Mouse (Mus musculus): ENCODE measurements around the gene Ttc12.

Gene Ttc12

DNA sequence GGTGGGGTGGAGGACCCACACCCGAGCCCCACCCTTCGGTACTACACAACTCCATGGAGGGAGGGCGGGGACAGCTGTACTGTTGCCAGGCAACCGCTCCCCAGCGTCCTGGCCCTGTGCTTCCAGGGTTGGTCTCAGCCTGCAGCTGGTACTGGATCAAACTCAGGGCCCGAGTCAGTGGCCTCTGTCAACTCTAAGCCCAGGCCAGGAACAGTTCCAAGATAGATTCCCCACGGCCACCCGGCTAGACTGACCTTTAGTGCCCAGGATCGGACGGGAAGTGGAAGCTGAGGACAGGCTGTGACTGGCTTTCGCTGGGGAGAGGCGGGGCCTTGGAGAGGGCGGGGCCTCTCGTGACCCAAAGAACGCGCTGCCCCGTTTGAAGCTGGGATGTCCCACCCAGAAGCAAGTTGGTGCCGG is at the start of gene Ttc12:
Gene Ttc12 (minus strand): TSS at position 334 of the 420 bp plus-strand sequence.
- DNase-seq (ENCODE audit: low read depth, low spot score) = peak; percentile 5
- Histone ChIP-seq H3K36me3 (ENCODE audit: control insufficient read depth, insufficient read depth, low read length, poor library complexity, severe bottlenecking) (no peaks in the 10 kb centered on the region), H3K27me3 (ENCODE audit: control insufficient read depth, insufficient read depth, low read length, poor library complexity, severe bottlenecking) (no peaks in the 10 kb centered on the region)

DNA sequence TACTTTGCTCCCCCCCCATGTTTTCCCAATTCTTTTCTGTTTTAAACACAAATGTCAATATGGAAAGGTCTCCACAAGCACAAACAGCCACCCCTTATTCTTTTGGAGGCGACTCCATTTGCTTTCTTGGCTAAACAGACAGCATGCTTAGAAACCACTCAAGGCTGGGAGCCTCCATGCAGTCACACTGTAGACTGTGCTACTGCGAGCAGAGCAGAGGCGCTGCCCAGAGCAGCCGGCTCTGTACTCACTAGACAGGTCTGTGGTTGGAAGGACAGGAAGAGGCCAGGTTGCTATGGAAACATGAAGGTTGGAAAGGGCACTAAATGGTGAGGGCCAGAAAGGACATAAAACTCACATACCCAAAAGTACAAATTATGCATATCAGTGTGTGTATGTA is 48.9 kb upstream of the Ttc12 start:
- DNase-seq (ENCODE audit: low read depth, low spot score) = no peak
- H3K27me3 ChIP-seq (ENCODE audit: control insufficient read depth, insufficient read depth, low read length, poor library complexity, severe bottlenecking) = no peaks in the 10 kb centered on the region

DNA sequence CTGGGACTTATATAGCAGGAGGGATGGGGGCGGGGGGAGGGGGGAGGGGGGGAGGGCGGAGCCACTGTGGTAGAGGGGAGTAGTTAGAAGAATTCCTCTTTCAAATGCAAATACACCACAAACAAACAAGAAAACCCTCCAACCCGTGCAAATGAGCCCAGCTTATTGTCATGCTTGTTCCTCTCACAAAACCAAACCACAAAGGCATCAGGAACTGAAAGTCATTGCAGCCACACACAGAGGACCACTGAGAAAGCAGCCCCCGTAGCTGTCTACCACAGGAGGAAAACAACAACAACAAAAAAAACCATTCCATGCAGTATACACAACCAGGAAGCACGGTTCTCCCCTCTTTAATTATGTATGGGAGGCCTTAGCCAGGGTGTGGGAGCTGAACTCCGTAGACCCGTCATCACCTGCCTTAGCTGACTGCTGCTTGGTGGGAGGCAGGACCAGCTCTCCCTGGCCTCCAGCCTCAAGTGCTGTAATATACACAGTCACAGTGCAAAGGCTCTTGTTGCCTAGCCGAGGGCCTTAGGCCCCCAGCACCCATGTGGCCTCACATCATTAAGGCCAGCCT is 48.0 kb upstream of the Ttc12 start:
- no peak for DNase-seq (ENCODE audit: low read depth, low spot score)
- Histone ChIP-seq H3K27me3 (ENCODE audit: control insufficient read depth, insufficient read depth, low read length, poor library complexity, severe bottlenecking) (no peaks in the 10 kb centered on the region), H3K36me3 (ENCODE audit: control insufficient read depth, insufficient read depth, low read length, poor library complexity, severe bottlenecking) (no peaks in the 10 kb centered on the region)

More for the DNA sequence above, 48.9 kb upstream of the Ttc12 start:
- no peaks in the 10 kb centered on the region for H3K36me3 ChIP-seq (ENCODE audit: control insufficient read depth, insufficient read depth, low read length, poor library complexity, severe bottlenecking)

DNA sequence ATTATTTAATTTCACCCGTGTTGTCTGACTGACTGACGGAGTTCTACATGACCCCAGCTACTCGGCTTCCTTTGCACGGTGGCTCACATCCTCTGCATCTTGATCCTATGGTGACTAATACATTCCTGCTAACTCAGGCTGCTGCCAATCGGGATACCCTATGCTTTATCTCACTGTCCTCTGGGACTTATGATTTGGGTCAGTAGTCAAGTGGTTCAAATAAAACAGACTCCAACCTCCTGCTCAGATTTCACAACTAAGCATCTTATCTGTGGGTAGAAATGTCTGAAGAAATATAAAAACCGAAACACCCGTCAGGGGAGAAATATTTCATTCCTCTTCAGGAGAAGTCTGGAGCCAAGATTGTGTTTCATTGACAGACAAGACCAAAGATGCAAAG is 47.4 kb upstream of the Ttc12 start:
- H3K27me3 ChIP-seq (ENCODE audit: control insufficient read depth, insufficient read depth, low read length, poor library complexity, severe bottlenecking) = no peaks in the 10 kb centered on the region
- no peaks in the 10 kb centered on the region for H3K36me3 ChIP-seq (ENCODE audit: control insufficient read depth, insufficient read depth, low read length, poor library complexity, severe bottlenecking)
- no peak for DNase-seq (ENCODE audit: low read depth, low spot score)

DNA sequence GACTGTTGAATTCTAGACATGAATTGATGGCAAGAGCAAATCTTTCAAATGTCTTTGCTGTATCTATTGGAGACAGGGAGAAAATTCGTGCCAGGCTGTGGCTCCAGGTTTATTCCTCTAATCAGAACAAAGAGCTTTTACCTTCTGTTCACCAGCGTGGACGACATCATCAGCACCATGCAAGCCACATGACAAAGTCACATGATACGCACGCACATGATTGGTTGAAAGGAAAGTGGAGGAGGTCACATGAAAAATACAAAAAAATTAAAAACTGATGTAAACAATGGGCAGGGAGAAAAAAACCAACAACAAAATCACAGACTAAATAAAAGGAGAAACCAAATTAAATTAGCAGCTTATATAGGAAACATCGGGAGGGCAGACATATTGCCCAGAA is 45.8 kb upstream of the Ttc12 start:
- no peaks in the 10 kb centered on the region for H3K27me3 ChIP-seq (ENCODE audit: control insufficient read depth, insufficient read depth, low read length, poor library complexity, severe bottlenecking)
- no peak for DNase-seq (ENCODE audit: low read depth, low spot score)
- no peaks in the 10 kb centered on the region for H3K36me3 ChIP-seq (ENCODE audit: control insufficient read depth, insufficient read depth, low read length, poor library complexity, severe bottlenecking)

DNA sequence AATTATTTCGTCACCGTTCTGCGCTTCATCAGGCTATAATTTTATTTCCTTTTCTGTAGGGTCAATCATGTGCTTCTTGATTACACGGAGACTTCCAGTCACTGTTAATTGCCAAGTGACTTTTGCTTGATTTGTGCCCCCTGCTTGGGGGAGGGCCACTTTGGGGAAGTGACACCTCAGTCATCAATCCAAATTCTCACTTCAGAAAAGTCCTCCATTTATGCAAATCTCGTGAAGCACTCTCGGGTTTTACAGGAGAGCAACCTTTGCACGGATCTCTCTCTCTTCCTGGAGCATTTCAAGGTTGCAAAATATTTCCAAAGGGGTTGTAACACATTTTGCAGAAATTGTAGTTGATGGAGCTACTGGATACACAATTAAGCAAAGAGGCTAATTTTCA is 45.2 kb upstream of the Ttc12 start:
- no peak for DNase-seq (ENCODE audit: low read depth, low spot score)

DNA sequence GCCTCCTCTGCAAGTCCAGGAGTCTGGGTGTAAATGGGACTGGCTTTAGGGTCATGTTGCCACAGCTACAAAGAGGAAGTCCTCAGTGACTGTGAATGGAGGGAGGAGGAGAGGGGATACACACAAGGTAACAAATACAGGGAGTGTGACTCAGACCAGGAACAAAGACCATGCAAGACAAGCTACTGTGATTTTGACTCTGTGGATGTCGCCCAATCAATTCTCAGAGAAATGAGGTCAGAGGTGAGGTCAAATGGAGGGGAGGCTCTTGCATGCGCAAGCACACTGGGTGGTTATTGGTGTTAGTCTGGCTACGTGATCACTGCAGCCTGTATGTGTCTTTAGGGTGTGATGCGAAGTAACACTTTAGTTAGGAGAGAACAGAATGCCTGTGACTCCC is 44.7 kb upstream of the Ttc12 start:
- no peak for DNase-seq (ENCODE audit: low read depth, low spot score)
- H3K36me3 ChIP-seq (ENCODE audit: control insufficient read depth, insufficient read depth, low read length, poor library complexity, severe bottlenecking) = no peaks in the 10 kb centered on the region
- H3K27me3 ChIP-seq (ENCODE audit: control insufficient read depth, insufficient read depth, low read length, poor library complexity, severe bottlenecking) = no peaks in the 10 kb centered on the region

More for the DNA sequence above, 45.2 kb upstream of the Ttc12 start:
- no peaks in the 10 kb centered on the region for H3K36me3 ChIP-seq (ENCODE audit: control insufficient read depth, insufficient read depth, low read length, poor library complexity, severe bottlenecking)
- H3K27me3 ChIP-seq (ENCODE audit: control insufficient read depth, insufficient read depth, low read length, poor library complexity, severe bottlenecking) = no peaks in the 10 kb centered on the region

DNA sequence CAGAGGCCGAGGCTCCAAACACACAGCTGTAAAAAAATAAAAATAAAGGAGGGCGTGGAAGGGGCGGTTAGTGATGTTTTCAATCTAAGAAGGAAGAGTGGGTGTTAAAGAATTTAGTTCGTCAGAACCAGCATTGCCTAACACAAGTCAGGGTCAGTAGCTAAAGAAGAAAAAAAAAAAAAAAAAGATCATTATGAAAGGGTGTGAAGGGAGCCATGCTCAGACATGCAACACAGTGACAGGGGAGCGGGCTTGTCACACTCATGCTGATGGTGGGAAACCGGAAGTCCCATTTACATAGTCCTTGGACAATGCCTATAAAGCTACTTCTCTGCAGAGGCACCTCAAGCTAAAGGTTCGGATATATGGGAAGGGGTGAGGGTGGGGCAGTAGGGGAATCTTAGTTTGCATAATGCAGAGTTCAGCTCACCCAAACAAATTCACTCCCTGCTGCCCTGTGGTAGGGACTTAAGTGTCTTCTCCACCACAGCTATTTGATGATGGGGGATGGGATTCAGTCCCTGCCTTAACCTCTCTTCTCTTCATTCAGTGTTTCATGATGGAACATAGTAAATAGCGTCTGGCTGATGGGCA is 43.4 kb upstream of the Ttc12 start:
- no peak for DNase-seq (ENCODE audit: low read depth, low spot score)
- no peaks in the 10 kb centered on the region for H3K36me3 ChIP-seq (ENCODE audit: control insufficient read depth, insufficient read depth, low read length, poor library complexity, severe bottlenecking)

DNA sequence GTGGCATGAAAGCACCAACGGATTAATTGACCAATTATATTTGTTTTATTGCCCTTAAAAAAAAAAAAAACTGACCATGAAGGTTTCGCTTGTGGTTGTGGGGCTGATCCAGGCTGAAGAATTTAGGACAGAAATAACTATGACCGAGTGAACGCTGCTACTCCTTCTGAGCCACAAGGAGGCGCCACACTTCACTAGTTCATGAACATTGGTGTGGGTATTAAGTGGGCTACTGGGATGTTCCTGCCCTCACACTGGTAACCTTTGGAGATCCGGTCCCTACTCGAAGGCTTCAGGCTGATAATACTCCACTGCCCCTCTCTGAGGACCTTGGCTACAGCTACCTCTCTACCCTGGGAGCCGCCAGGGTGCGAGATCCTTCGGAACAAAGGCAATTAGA is 42.9 kb upstream of the Ttc12 start:
- DNase-seq (ENCODE audit: low read depth, low spot score) = no peak
- Histone ChIP-seq H3K27me3 (ENCODE audit: control insufficient read depth, insufficient read depth, low read length, poor library complexity, severe bottlenecking) (no peaks in the 10 kb centered on the region), H3K36me3 (ENCODE audit: control insufficient read depth, insufficient read depth, low read length, poor library complexity, severe bottlenecking) (no peaks in the 10 kb centered on the region)

More for the DNA sequence above, 43.4 kb upstream of the Ttc12 start:
- no peaks in the 10 kb centered on the region for H3K27me3 ChIP-seq (ENCODE audit: control insufficient read depth, insufficient read depth, low read length, poor library complexity, severe bottlenecking)

DNA sequence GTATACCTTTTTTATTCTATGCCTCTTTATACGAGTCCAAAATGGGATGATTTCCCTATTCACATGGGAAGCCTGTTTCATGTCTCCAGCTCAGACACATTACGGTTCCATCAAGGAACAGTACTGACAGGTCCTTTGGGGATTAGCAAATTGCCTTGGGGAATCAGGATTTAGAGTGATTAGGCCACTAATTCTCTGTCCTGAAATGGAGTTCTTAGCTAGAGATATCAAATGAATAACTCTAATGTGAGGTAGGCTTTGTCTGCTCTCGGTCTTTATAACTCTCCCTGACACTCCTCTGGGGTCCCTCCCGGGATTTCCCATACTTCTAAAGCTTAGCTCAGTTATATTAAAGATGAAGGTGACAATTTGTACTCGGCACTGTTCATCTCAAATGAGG is 42.0 kb upstream of the Ttc12 start:
- H3K36me3 ChIP-seq (ENCODE audit: control insufficient read depth, insufficient read depth, low read length, poor library complexity, severe bottlenecking) = no peaks in the 10 kb centered on the region
- H3K27me3 ChIP-seq (ENCODE audit: control insufficient read depth, insufficient read depth, low read length, poor library complexity, severe bottlenecking) = no peaks in the 10 kb centered on the region
- no peak for DNase-seq (ENCODE audit: low read depth, low spot score)

DNA sequence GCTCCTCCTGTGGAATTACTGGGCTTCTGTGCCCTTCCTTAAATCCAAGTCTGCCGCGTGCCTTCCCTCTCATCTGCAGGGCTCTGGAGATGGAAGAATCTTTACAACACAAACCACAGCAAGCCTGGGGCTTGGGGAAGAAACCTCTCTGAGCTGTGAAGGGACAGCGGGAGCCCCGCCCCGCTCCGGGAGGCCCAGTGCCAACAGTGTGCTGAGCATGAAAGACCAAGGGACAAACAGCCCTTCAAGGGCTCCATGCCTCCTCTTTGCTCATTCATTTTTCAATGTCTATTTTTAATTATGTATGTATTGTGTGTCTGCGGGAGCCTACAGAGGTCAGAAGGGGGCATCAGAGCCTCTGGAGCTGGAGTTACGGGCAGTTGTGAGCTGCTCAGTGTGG is 41.3 kb upstream of the Ttc12 start:
- Histone ChIP-seq H3K27me3 (ENCODE audit: control insufficient read depth, insufficient read depth, low read length, poor library complexity, severe bottlenecking) (no peaks in the 10 kb centered on the region), H3K36me3 (ENCODE audit: control insufficient read depth, insufficient read depth, low read length, poor library complexity, severe bottlenecking) (no peaks in the 10 kb centered on the region)
- no peak for DNase-seq (ENCODE audit: low read depth, low spot score)

DNA sequence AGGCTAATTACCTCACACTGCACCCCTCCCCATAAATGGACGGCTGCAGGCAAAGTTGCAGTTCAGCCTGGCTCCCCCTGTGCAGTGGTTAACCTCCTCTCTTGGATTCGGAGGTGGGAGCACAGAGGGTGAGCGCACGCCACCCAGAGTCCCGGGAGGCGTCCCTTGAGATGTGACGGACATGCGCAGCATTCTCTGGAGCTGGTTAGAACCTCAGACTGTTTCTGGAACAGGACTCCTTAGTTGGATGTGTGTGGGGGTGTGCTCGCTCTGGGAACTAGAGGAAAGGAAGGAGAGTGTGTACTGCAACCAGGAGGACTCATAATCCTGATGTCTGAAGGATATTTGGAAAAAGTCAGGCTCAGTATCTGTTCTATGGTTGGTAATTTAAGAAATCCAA is 38.7 kb upstream of the Ttc12 start:
- DNase-seq (ENCODE audit: low read depth, low spot score) = no peak
- Histone ChIP-seq H3K27me3 (ENCODE audit: control insufficient read depth, insufficient read depth, low read length, poor library complexity, severe bottlenecking) (no peaks in the 10 kb centered on the region), H3K36me3 (ENCODE audit: control insufficient read depth, insufficient read depth, low read length, poor library complexity, severe bottlenecking) (no peaks in the 10 kb centered on the region)

DNA sequence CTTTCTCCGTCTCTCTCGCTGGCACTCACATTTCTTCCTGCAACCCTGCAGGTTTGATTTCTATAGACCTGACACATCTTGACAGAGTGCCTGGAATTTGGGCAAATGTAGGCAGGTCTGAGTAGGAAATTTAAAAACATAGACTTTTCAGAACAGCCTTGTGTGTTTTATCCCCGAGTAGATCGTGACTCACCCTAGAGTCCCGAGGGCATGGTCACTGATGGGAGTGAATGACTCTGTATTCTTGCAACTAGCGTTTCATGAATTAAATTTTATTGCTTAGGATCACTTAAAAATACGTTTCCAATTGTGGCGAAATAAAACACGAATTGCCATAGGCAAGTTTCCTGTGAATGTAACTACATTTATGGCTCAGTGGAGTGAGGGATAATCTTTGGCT is 37.9 kb upstream of the Ttc12 start:
- Histone ChIP-seq H3K27me3 (ENCODE audit: control insufficient read depth, insufficient read depth, low read length, poor library complexity, severe bottlenecking) (no peaks in the 10 kb centered on the region), H3K36me3 (ENCODE audit: control insufficient read depth, insufficient read depth, low read length, poor library complexity, severe bottlenecking) (no peaks in the 10 kb centered on the region)
- DNase-seq (ENCODE audit: low read depth, low spot score) = no peak

DNA sequence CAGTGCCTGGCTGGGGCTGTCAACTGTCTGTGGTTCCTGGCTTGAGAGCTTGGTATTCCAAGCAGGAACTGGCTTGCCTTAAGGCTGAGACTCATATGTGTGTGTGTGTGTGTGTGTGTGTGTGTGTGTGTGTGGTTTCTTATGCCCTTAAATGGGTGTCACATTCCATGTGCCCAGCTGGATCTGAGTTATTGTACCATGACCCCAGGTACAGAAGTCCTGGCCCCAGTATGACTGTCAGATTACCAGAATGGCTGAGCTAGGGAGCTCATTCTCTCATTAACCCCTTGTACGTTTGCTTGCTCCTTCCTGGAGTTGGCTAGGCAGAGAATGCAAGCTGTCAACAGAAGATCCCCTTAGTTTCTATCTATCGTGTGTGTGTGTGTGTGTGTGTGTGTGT is 28.3 kb upstream of the Ttc12 start:
- H3K36me3 ChIP-seq (ENCODE audit: control insufficient read depth, insufficient read depth, low read length, poor library complexity, severe bottlenecking) = no peaks in the 10 kb centered on the region
- no peak for DNase-seq (ENCODE audit: low read depth, low spot score)
- H3K27me3 ChIP-seq (ENCODE audit: control insufficient read depth, insufficient read depth, low read length, poor library complexity, severe bottlenecking) = no peaks in the 10 kb centered on the region

DNA sequence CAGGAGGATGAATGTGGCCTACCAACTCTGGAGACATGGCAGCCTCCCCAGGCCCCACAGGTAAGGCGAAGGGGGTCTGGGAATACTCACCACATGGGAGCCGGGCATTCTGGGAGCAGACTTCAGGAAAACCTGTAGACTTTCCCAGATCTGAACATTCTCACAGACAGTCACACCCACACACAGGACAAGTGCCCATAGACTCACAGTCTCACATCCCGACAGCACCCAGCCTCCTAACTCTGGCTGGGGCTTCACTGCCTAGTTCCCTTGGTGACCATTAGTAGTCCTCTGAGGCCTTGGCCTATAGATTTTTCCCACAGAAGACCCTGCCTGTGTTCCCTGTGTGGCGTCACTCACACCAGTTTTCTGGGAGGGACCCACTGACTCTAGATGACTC is 24.6 kb upstream of the Ttc12 start:
- Histone ChIP-seq H3K36me3 (ENCODE audit: control insufficient read depth, insufficient read depth, low read length, poor library complexity, severe bottlenecking) (no peaks in the 10 kb centered on the region), H3K27me3 (ENCODE audit: control insufficient read depth, insufficient read depth, low read length, poor library complexity, severe bottlenecking) (no peaks in the 10 kb centered on the region)
- no peak for DNase-seq (ENCODE audit: low read depth, low spot score)

DNA sequence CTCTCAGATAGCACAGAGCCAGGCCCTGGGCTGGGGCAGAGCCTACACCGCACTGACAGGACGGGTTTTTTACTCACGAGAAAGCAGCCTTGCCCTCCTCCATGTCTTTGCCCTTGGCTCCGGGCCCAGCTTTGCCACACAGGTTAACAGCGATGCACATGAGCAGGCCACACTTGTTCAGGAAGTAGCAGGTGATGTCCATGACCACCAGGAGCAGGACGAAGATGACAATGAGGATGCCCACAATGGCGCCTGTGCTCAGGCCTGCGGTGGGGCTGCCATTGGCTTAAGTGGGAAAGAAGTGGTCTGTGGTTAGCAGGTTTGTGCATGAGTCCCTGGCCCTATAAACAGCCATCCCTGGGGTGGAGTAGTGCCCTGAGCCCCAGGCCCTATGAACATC is 23.6 kb upstream of the Ttc12 start:
- H3K36me3 ChIP-seq (ENCODE audit: control insufficient read depth, insufficient read depth, low read length, poor library complexity, severe bottlenecking) = no peaks in the 10 kb centered on the region
- DNase-seq (ENCODE audit: low read depth, low spot score) = no peak
- no peaks in the 10 kb centered on the region for H3K27me3 ChIP-seq (ENCODE audit: control insufficient read depth, insufficient read depth, low read length, poor library complexity, severe bottlenecking)

Measured in splenic B cell, adult 2 months (primary cell).